Mouse (Mus musculus): Measurements from ENCODE around the gene Slc25a21. TPM values are rescaled to one million over a fixed set of nuclear protein-coding genes. Genes with fewer than 3 reads are reported as not detected.

The Slc25a21 gene
- polyA plus RNA-seq, 1 experiment from 2014 or later: 0.71 TPM

Other genes with a start within 250 kb of the Slc25a21 start
- 54.2 and 59.2 TPM in 2 replicates for gene Prps1l3, start 32.9 kb upstream of the Slc25a21 start, polyA plus RNA-seq (2015; fragmentation: Nextera tagmentation; extraction: Ambion mirVana)
- gene Mipol1, start 33.0 kb upstream of the Slc25a21 start, polyA plus RNA-seq (2015; fragmentation: Nextera tagmentation; extraction: Ambion mirVana): 7.2 and 9.9 TPM in 2 replicates